Mouse (Mus musculus): ENCODE data around the gene Rhoc. TPM values are rescaled to one million over a fixed set of nuclear protein-coding genes. Genes with fewer than 3 reads are reported as not detected.
"Not testable (repeated sequence)": the region's sequence is repeated elsewhere in the genome, so short reads cannot be mapped to it uniquely, and the experiment has no call there.

Gene Rhoc
- polyA plus RNA-seq, 1 experiment from 2014 or later: 112 TPM

GRCm38 (mm10) chr3:104801481-104801880 is 13.3 kb downstream of the Rhoc start:
- no peak overlapping the region for H3K27ac ChIP-seq
- no peaks in the 10 kb centered on the region for H3K27me3 ChIP-seq
- ATAC-seq (ENCODE audit: low FRiP score): no peak
- no peak overlapping the region for H3K4me3 ChIP-seq
- H3K4me1 ChIP-seq: no peaks in the 10 kb centered on the region
- H3K9ac ChIP-seq: no peak overlapping the region
- peaks cover 27% of the 10 kb centered on the region for H3K36me3 ChIP-seq
- WGBS: 85% methylated on average over 6 of the region's 6 CpGs
- H3K9me3 ChIP-seq (replicated peaks): no peaks in the 10 kb centered on the region
- H3K4me2 ChIP-seq (replicated peaks): no peak overlapping the region

GRCm38 (mm10) chr3:104804312-104804711 is 16.1 kb downstream of the Rhoc start:
- no peak for ATAC-seq (ENCODE audit: low FRiP score)
- Histone ChIP-seq H3K4me3 (no peak overlapping the region), H3K4me1 (no peaks in the 10 kb centered on the region), H3K36me3 (peaks cover 19% of the 10 kb centered on the region), H3K9me3 (replicated peaks) (no peaks in the 10 kb centered on the region), H3K27me3 (no peaks in the 10 kb centered on the region), H3K4me2 (replicated peaks) (no peak overlapping the region), H3K27ac (no peak overlapping the region), H3K9ac (no peak overlapping the region)
- WGBS: 88% methylated on average over 10 of the region's 10 CpGs

- no peaks in the 10 kb centered on the region for H3K27me3 ChIP-seq
- no peak overlapping the region for H3K4me3 ChIP-seq
- peaks cover 14% of the 10 kb centered on the region for H3K36me3 ChIP-seq
- no peak for ATAC-seq (ENCODE audit: low FRiP score)
- no peaks in the 10 kb centered on the region for H3K9me3 ChIP-seq (replicated peaks)
- H3K9ac ChIP-seq: 0 out of 2 replicates have a peak overlapping the region, but pooled peaks have one; percentile 27
- 79% methylated on average over 9 of the region's 9 CpGs for WGBS
- no peak overlapping the region for H3K4me2 ChIP-seq (replicated peaks)
- no peaks in the 10 kb centered on the region for H3K4me1 ChIP-seq
- H3K27ac ChIP-seq: no peak overlapping the region
Measured at GRCm38 (mm10) chr3:104805539-104805938, 17.4 kb downstream of the Rhoc start.

GRCm38 (mm10) chr3:104811752-104812151 is 23.6 kb downstream of the Rhoc start:
- Histone ChIP-seq H3K9ac (no peak overlapping the region), H3K27ac (no peak overlapping the region), H3K9me3 (replicated peaks) (no peaks in the 10 kb centered on the region), H3K36me3 (no peaks in the 10 kb centered on the region), H3K27me3 (no peaks in the 10 kb centered on the region), H3K4me1 (peaks cover 3% of the 10 kb centered on the region; the same call in 1 of the 2 replicates), H3K4me2 (replicated peaks) (no peak overlapping the region), H3K4me3 (no peak overlapping the region)
- WGBS: 35% methylated on average over 3 of the region's 3 CpGs
- no peak for ATAC-seq (ENCODE audit: low FRiP score)

GRCm38 (mm10) chr3:104812254-104812653 is 24.1 kb downstream of the Rhoc start:
- H3K4me1 ChIP-seq: peaks cover 8% of the 10 kb centered on the region; the same call in 1 of the 2 replicates
- H3K36me3 ChIP-seq: no peaks in the 10 kb centered on the region
- no peaks in the 10 kb centered on the region for H3K9me3 ChIP-seq (replicated peaks)
- no peak overlapping the region for H3K27ac ChIP-seq
- no peak overlapping the region for H3K4me2 ChIP-seq (replicated peaks)
- H3K27me3 ChIP-seq: no peaks in the 10 kb centered on the region
- 89% methylated on average over 4 of the region's 4 CpGs for WGBS
- no peak overlapping the region for H3K9ac ChIP-seq
- ATAC-seq (ENCODE audit: low FRiP score): no peak
- H3K4me3 ChIP-seq: no peak overlapping the region

GRCm38 (mm10) chr3:104813227-104813626 is 25.1 kb downstream of the Rhoc start:
- peaks cover 11% of the 10 kb centered on the region for H3K4me1 ChIP-seq
- not testable (repeated sequence) for H3K27ac ChIP-seq; H3K4me2 ChIP-seq (replicated peaks); H3K9ac ChIP-seq; H3K9me3 ChIP-seq (replicated peaks); H3K27me3 ChIP-seq; H3K36me3 ChIP-seq; H3K4me3 ChIP-seq; ATAC-seq (ENCODE audit: low FRiP score)
- WGBS: 92% methylated on average over 7 of the region's 7 CpGs

GRCm38 (mm10) chr3:104814746-104815145 is 26.6 kb downstream of the Rhoc start:
- H3K4me1 ChIP-seq: peaks cover 16% of the 10 kb centered on the region
- 100% methylated on average over 1 of the region's 1 CpGs for WGBS
- no peak overlapping the region for H3K4me2 ChIP-seq (replicated peaks)
- no peaks in the 10 kb centered on the region for H3K36me3 ChIP-seq
- no peaks in the 10 kb centered on the region for H3K9me3 ChIP-seq (replicated peaks)
- ATAC-seq (ENCODE audit: low FRiP score): no peak
- no peaks in the 10 kb centered on the region for H3K27me3 ChIP-seq
- H3K27ac ChIP-seq: no peak overlapping the region
- no peak overlapping the region for H3K4me3 ChIP-seq
- H3K9ac ChIP-seq: no peak overlapping the region

- Histone ChIP-seq H3K9me3 (replicated peaks) (no peaks in the 10 kb centered on the region), H3K4me2 (replicated peaks) (no peak overlapping the region), H3K4me1 (peaks cover 16% of the 10 kb centered on the region), H3K27ac (no peak overlapping the region), H3K9ac (no peak overlapping the region), H3K36me3 (no peaks in the 10 kb centered on the region), H3K4me3 (no peak overlapping the region), H3K27me3 (no peaks in the 10 kb centered on the region)
- ATAC-seq (ENCODE audit: low FRiP score): no peak
- WGBS: 70% methylated on average over 1 of the region's 2 CpGs
Measured at GRCm38 (mm10) chr3:104815346-104815745, 27.2 kb downstream of the Rhoc start.

- no peak for ATAC-seq (ENCODE audit: low FRiP score)
- Histone ChIP-seq H3K4me1 (peaks cover 16% of the 10 kb centered on the region), H3K36me3 (peaks cover under 1% of the 10 kb centered on the region; the same call in 1 of the 2 replicates), H3K27me3 (no peaks in the 10 kb centered on the region), H3K4me2 (replicated peaks) (no peak overlapping the region), H3K9me3 (replicated peaks) (no peaks in the 10 kb centered on the region), H3K27ac (no peak overlapping the region), H3K9ac (no peak overlapping the region), H3K4me3 (no peak overlapping the region)
- WGBS: 98% methylated on average over 7 of the region's 7 CpGs
Measured at GRCm38 (mm10) chr3:104816130-104816529, 28.0 kb downstream of the Rhoc start.

- ATAC-seq (ENCODE audit: low FRiP score): peak; percentile 83
- peak overlapping the region; percentile 75 for H3K4me3 ChIP-seq
- H3K9ac ChIP-seq: peak overlapping the region; percentile 80
- no peaks in the 10 kb centered on the region for H3K27me3 ChIP-seq
- peaks cover 6% of the 10 kb centered on the region; the same call in 1 of the 2 replicates for H3K36me3 ChIP-seq
- peak overlapping the region; percentile 99 for H3K4me2 ChIP-seq (replicated peaks)
- H3K27ac ChIP-seq: peak overlapping the region; percentile 66
- under 1% methylated on average over 46 of the region's 46 CpGs for WGBS
- peaks cover 14% of the 10 kb centered on the region for H3K4me1 ChIP-seq
- no peaks in the 10 kb centered on the region for H3K9me3 ChIP-seq (replicated peaks)
Measured at GRCm38 (mm10) chr3:104817481-104817990, 29.4 kb downstream of the Rhoc start.

- peak; percentile 75 for ATAC-seq (ENCODE audit: low FRiP score)
- H3K4me1 ChIP-seq: peaks cover 14% of the 10 kb centered on the region
- peak within 1 kb of the TSS; percentile 80 for H3K9ac ChIP-seq
- H3K4me2 ChIP-seq (replicated peaks): peak within 1 kb of the TSS; percentile 99
- H3K36me3 ChIP-seq: peaks cover 6% of the 10 kb centered on the region; the same call in 1 of the 2 replicates
- no peaks in the 10 kb centered on the region for H3K27me3 ChIP-seq
- peak within 1 kb of the TSS; percentile 75 for H3K4me3 ChIP-seq
- H3K27ac ChIP-seq: peak within 1 kb of the TSS; percentile 66
- under 1% methylated on average over 35 of the region's 40 CpGs for WGBS
- no peaks in the 10 kb centered on the region for H3K9me3 ChIP-seq (replicated peaks)
Measured at GRCm38 (mm10) chr3:104817991-104818748, 30.0 kb downstream of the Rhoc start, which contains the start of gene Mov10. Gene Mov10, minus strand, starts transcription at chr3:104818563.

- WGBS: 6% methylated on average over 3 of the region's 3 CpGs
- peak overlapping the region; percentile 49; the same call in 1 of the 2 replicates for H3K27ac ChIP-seq
- no peak for ATAC-seq (ENCODE audit: low FRiP score)
Measured at GRCm38 (mm10) chr3:104818749-104819134, 30.6 kb downstream of the Rhoc start.

More at GRCm38 (mm10) chr3:104818749-104819134, 30.6 kb downstream of the Rhoc start:
- peak overlapping the region; percentile 75 for H3K4me3 ChIP-seq
- H3K9me3 ChIP-seq (replicated peaks): no peaks in the 10 kb centered on the region
- H3K4me2 ChIP-seq (replicated peaks): peak overlapping the region; percentile 99
- peaks cover 6% of the 10 kb centered on the region; the same call in 1 of the 2 replicates for H3K36me3 ChIP-seq
- no peaks in the 10 kb centered on the region for H3K27me3 ChIP-seq
- H3K4me1 ChIP-seq: peaks cover 14% of the 10 kb centered on the region
- peak overlapping the region; percentile 80 for H3K9ac ChIP-seq
